Mouse (Mus musculus) cerebellum, adult 11 months (tissue): Measurements from ENCODE around the gene Palm.
"Not testable (repeated sequence)": the region's sequence is repeated elsewhere in the genome, so short reads cannot be mapped to it uniquely, and the experiment has no call there.

Experiments used
- DNase-seq: peaks from one replicate; pipeline ENCODE4 v3.0.0; 2022

Gene Palm

DNA sequence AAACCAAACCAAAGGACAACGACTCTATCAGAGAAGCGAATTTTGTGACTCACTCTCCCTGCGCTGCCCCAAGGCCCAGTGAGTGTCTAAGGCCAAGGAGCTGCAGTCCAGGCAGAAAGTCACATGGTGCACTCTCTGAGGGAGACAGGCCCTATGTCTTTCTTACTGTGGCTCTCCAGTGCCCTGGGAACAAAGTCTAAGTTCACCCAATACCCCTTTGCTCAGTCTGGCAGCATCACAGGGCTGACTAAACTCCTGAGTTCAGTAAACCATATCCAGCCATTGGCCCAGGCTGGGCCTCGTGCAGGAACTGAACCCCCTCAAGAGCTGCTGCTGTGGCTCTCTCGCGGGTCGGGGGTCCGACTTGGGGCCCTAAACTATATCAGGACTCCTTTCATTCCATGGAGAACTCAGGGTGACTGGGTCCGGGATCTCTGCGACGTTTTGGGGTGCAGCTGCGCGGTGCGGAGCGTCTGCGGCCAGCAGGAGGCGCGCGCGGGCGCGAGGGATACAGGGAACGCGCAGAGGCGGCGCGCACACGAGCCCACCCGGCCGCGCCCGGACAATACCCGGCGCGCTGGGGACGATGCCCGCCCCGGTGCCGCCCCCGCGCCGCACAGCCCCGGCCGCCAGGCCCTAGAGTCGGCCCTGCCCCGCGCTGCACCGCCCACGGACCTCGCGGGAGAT lies at the start of gene Palm:
Gene Palm, plus strand, starts transcription at position 522 of the 687 bp plus-strand sequence.
- DNase-seq, result peak; percentile 84

DNA sequence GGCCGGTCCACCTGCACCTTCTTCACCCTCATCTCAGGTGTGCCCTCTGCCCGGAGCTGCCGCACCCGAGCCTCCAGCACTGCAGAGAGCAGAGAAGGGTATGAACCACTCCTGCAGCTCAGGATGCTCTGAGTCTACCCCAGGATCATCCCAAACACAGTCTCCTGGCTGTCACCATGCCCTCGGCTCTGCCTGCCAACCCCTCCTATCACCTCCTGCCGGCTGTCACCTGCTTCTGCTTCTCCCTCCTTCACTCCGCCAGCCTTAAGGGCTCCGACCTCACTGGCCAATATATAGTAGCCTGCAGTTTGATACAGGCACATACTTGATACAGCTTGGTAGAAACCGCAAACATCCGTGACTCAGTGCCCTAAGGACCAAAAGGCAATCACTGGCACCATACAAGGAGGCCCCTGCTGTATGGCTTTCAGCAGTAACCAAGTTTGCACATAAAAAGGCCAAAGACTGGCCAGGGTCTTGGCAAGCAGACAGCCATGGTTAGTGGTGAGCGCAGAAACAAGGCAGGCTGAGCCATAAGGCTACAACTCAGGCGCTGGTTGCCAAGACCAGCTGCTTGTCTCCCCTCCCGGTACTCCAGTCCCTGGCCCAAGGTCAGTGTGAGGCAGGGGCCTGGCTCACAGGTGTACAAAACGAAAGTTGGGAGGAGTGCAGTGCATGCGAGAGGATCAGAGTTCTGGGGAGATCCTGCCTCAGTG lies 49.6 kb upstream of the Palm start:
- peak; percentile 58 for DNase-seq

DNA sequence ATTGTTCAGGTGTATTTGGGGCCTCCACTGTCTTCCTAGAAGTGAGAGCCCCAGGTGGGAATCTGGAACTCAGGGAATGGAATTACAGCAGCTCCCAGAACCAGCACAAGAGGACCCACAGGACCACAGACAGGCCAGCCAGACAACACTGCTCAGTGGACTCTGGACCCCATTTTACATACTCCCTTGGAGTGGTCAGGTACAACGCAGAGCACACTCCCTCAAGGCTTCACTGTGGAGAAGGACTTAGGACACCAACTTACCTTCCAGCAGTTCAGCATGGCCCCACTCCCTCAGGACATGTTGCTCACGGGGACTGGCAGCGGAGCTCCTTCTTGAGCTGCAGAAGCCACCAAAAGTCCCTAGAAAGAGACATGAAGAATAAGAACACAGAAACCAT lies 48.0 kb upstream of the Palm start:
- DNase-seq, result no peak

DNA sequence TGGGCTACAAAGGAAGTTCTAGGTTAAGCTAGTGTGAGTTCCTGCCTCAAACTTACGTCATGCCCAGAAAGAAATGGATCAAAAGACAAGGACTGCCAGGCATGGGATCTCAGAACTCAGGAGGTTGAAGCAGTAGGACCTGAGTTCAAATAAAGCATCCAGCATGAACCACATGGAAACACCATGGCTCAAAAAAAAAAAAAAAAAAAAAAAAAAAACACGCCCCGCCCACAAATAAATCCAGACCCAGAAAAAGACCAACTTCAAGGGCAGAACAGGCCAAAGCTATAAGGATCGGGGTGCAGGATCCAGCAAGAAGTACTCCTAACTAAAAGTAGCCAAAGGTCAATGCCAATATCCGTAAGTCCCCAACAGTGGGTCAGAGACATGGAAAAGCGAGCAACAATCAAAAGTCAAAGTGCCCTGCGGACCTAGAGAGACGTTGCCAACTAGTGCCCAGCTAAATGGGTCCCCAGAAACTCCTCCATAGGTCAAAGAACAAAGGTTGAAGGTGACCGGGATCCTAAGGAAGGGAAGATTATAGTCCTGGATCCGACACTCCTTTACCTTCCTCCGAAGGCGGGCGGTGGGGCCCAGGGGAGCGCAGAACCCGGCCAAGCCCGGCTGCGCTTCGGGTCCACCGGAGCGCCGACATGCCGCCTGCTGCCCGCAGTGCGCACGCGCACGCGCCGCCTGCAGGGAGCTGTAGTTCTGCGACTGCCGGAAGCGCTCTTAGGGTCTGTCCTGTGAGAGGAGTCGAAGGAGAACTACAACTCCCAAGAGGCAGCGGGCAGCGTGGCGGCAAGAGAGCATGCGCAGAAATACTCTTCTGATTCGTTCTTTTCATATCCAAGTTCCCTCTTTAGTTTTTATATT lies 47.2 kb upstream of the Palm start, which contains the start of gene Polrmt:
Gene Polrmt, minus strand, starts transcription at position 684 of the 876 bp plus-strand sequence.
- peak; percentile 95 for DNase-seq

DNA sequence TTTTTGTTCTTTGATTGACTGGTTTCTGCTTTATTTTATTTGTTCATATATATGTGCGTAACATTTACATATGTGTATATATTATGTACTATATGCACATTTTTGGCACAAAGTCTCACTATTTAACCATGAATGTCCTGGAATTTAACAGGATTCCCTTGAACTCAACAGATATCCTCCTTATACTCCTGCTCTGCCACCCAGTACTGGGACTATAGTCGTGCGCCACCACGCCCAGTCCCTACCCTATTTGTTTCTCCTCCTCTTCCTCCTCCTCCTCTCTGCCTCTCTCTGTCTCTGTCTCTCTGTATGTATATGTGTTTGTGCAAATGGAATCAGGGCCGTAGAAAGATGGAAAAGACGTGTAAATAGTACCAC lies 46.6 kb upstream of the Palm start:
- DNase-seq, result no peak

DNA sequence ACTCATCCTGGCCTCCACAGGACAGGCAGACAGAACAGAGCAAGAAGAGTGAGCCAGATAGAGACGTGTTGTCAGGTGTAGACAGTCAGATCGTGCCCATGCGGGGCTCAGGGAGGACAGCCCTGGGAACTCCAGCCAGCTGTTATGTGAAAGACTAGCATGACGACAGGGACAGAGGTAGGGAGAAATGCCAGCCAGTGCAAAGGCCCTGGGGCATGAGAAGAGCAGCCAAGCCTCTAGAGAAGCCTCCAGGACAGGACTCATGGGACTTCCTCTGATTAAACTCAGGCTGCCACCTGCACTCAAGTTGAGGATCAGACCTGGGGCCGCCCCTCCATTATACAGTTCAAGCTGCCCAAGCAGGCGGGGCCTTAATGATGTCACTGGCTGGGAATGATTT lies 44.9 kb upstream of the Palm start:
- DNase-seq, result no peak

DNA sequence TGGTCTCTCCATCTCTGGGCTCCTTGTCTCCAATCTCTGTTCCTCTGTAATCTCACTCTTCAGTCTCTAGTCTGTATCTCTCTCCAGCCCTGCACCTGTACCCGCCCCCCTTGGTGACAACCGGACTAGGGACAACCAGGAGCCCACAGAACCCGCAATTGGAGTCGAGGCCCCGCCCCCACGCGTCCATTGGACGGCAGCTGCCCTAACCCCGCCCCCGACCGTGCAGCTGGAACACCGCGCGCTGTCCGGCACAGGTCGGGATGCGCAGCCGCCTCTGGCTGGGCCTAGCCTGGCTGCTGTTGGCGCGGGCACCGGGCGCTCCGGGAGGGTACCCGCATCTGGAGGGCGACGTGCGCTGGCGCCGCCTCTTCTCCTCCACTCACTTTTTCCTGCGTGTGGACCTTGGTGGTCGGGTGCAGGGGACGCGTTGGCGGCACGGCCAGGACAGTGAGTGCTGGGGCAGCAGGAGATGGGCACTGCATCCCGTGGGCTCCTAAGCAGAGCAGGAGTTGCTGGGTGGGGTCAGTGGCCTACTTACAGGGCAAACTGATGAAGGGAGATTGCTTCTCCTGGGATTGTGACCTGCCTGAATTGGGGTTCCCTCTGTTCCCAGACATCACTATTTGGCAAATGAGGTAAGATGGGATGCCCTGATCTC lies 38.4 kb upstream of the Palm start, which contains the start of gene Fgf22:
Gene Fgf22, plus strand, starts transcription at position 221 of the 661 bp plus-strand sequence.
- peak; percentile 83 for DNase-seq

DNA sequence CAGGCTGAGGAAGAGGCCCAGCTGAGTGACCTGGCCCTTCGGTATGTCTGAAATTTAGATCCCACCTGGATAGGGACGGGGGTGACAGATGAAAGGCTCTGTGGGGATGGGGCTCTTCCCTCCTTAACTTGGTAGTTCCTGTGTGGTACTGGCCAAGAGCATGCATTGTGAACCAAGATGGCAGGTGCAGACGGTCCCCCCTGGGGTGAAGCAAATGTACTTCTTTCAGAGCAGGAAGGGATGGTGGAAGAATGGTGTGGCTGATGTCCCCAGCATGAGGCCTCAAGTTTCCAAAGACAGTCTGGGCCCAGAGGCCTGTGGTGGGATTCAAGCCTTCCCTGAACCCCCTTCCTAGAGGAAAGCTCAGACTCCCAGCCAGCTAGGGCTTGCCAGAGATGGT lies 37.5 kb upstream of the Palm start:
- peak; percentile 41 for DNase-seq

DNA sequence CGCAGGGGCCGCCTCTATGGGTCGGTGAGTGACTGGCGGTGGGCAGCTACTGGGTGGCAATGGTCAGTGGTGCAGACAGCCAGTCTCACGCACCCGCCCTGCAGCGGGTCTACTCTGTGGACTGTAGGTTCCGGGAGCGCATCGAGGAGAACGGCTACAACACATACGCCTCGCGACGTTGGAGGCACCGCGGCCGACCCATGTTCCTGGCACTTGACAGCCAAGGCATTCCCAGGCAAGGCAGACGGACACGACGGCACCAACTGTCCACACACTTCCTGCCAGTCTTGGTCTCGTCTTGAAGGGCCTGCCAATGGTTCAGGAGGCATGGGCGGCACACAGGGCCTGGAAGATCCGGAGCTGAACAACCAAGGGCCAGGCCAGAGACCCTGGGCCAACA lies 36.7 kb upstream of the Palm start:
- DNase-seq, result no peak

DNA sequence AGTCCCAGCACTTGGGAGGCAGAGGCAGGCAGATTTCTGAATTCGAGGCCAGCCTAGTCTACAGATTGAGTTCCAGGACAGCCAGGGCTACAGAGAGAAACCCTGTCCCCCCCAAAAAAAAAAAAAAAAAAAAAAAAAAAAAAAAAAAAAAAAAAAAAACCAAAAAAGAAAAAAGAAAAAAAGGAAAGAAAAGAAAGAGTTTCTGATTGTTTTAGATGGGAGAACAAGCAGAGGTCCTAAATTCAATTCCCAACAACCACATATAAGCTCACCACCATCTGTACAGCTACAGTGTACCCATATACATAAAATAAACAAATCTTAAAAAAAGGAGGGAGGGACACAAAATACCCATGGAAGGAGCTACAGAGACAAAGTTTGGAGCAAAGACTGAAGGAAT lies 33.7 kb upstream of the Palm start:
- DNase-seq, result not testable (repeated sequence)

DNA sequence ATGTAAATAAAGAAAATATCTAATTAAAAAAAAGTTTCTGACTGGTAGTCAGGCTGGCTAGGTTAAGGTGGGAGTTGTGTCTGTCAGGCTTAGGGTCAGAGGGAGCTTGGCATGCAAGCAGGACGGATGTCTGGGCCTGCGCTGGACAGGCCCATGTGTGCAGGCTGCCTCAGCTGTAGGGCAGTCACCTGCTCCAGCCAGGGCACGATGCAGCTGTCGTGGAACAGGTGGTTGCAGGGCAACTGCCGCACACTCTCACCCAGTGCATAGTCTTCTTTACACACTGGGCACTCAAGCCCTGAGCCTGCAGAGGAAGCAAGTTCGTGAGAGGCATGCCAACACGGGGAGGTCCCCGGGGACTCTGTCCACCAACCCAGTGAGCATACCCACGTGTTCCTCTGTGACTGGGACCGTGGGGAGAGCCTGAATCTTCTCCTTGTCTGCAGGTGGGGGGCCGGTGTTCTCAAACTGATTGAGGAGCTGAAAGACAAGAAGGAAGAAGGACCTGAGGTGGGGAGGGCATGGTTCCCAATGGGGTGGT lies 32.7 kb upstream of the Palm start:
- DNase-seq, result no peak

DNA sequence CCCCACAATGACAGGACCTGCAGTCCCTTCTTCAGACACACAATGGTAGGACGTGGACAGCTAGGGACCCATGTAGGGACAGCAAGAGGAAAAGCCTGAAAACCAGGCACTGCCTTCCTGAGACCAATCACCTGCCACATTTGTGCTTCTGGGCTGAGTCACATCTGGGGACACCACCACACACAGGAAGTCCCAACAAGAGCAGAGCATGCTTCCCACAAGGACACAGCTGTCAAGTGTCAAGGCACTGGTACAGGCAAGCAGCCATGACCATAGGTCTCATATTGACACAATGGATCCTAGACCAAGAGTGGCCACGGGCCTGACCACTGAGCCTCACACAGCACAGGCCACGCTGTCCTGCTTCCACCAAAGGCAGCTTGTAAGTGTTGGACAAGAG lies 30.5 kb upstream of the Palm start:
- DNase-seq, result no peak

DNA sequence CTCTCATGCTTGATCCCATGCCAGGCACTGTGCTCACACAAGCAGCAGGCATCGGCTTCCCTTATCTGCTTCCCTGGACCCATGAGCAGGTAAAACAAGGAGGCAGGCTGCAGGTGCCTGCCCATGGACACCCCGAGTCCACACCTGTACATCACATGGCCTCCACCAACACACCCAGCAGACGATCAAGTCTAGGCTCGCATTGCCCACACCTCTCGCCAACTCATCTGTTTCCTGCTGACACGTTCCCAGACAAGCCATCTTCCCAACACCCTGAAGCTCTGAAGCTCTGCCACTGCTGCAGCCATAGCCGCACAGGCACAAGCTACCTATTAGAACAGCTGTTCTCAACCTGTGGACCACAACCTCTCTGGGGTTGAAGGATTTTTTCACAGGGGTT lies 29.1 kb upstream of the Palm start:
- DNase-seq, result no peak

DNA sequence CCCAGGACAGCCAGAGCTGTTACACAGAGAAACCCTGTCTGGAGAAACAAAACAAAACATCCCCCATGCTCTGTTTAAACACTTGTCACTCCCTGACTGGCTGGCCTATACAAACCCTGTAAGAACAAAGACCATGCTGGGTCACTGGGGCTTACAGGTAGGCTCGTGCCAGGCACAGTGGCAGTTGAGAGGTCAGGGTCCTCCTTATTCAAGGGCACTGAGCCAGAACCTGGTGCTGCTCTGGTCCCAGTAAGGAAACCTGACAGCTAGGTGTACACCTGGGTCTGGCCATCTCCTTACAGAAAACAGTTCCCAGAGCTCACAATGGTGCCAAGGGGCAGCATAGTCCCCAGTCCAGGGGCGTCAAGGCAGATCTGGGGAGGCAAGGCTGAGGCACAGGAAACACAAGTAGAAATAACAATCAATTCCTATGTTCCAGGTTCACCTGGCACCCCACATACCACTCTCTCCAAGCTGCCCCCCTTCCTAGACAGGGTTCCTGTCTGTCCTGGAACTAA lies 28.1 kb upstream of the Palm start:
- no peak for DNase-seq

DNA sequence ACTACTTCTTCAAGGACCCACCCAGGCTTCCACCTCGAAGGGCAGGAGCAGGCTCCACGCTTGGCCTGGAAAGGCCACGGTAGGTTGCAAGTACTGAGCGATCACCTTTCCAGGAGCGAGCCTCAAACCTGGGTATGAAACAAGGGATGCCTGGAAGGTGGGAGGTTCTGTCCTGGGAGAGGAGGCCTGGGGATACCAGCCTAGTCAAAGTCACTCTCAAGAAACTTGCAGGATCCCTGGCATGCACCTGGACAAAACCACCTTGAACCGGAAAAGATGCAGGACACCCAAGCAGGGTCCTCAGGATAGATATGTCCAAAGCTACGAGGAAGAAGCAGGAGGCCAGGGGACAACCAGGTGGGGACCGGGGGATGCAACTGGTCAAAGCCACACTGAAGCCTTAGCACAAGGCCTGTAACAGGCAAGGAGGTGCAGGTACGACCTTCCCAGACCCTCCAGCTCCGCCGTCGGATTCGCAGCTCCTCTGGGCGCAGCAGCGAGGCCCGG lies 27.3 kb upstream of the Palm start:
- DNase-seq, result no peak

DNA sequence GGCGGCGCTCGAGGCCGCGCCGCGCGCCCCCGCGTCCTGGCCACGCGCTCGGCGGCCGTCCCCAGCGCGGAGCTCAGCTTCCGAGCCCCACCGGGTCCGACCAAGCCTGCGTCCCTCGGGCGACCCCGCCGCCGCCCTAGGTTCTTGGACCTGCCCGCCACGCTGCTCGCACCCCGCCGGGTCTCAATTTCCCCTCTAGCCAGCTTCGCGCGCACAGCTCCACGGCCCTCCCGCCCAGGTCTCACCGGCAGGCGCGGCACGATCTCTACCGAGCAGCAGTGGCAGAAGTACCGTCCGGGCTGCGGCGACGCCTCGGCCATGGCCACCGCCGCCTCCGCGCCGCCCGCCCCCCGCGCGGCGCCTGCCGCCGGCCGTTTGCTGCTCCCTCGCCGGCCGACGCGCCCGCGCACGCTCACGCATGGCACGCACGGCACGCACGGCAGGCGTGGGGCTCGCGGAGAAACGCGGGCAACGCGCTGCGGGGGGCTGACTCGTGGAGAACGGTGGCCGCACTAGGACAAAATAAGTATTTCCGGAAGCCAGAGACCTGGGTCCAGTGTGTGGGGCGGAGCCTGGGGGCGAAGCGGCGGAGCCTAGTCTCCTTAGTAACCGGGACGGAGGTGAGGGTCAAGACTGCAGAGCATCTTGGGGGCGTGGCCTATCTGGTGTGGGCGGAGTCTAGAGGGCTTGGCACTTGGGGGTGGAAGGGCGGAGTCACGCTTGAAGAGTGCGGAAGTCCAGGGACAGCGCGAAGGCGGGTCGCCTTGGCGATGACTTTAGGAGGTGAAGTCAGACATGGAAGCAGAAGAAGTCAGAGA lies 26.7 kb upstream of the Palm start, which contains the start of gene Rnf126:
Gene Rnf126, minus strand, starts transcription at position 445 of the 818 bp plus-strand sequence.
- peak; percentile 99 for DNase-seq

DNA sequence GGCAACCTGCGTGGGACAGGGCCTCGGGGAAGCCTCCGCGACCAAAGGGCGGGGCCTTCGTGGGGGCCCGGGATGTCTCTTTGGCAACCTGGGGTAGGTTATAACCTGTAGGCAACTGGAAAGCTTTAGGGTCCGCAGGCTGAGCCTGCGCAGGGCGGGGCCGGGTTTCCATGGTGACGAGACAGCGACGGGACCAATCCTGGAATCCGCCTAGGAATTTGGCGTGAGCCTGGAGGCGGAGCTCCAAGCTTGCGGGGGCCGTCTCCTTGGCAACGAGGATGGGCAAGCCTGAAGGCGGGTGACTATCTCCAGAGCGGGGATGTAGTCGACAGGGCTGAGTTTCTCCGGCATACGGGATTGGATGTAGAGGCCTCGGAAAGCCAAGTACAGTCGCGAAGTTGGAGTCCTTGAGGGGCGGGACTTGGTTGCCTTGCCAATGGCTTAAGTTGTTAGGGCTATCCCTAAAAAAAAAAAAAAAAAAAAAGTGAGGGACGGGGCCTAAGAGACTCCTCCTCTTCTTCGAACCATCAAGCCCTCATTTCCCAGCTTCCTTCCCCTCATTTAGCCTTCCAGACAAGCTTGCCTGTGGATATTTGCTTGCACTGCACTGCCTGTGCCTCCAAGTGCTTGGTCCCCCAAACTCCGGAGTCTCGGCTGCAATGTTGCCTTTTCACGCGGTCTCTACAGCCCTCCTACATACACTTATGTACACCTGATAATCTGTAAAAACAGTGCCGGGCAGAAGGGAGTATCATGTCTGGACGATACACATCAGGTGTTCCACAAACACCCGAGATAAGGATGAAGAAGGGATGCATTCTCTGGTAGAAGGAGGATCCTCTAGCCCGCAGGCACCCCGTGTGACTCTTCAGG lies 25.8 kb upstream of the Palm start:
- peak; percentile 92 for DNase-seq

DNA sequence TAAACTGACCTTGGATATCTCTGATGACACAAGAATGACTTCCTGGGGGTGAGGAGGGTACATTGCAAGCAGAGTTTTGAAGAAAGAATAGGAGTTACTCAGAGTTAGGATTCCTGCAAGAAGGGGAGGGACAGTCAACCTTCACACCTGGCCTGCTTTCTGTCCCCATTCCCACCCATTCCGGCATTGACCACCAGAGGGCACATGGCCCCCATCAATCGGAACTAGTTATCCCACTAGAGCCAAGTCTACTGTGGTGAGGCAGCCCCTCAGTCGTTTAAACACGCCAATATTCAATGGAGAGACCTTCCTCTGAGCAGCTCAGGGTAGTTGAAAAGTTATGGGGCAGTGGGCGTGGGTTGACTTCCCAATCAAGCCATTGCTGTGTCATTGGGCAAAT lies 25.0 kb upstream of the Palm start:
- peak; percentile 76 for DNase-seq

DNA sequence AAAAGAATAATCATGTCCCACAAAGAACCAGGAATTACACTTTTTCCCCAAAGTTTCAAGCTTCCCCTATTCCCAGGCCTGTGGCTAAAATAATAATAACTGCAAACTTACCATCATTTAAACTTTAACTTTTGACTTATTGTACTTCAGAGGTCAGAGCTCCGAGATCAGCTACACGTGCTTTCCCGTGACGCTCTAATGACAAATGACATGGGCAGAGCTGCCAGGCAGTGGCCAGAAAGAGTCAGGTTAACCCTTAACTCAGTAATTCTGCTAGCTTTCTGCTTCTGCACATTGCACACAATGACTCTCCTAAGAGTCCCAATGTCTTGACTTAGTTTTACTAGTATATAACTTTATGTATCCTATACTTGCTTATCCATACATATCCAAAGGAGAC lies 24.0 kb upstream of the Palm start:
- no peak for DNase-seq

DNA sequence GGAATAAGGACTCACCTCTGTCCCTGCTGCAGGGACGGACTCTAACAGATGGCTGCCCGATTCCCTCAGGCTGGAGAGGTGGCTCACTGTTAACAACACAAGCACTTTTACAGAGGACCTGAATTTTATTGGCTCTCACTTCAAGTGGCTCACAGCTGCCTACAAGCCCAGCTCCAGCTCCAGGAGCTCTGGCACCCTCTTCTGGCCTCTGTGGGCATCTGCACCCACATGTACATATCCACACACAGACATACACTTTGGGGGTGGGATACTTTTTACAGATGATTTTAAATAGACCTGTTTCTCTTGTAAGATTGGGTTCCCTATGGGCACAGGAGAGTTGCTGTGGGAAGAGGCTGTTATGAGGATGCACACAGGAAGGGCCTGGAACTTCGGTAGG lies 21.1 kb upstream of the Palm start:
- no peak for DNase-seq
